Mouse (Mus musculus): ENCODE measurements around the gene Rab9. TPM values are rescaled to one million over a fixed set of nuclear protein-coding genes. Genes with fewer than 3 reads are reported as not detected.

Gene Rab9
- polyA plus RNA-seq, 1 experiment from 2014 or later: 53.6 TPM

DNA sequence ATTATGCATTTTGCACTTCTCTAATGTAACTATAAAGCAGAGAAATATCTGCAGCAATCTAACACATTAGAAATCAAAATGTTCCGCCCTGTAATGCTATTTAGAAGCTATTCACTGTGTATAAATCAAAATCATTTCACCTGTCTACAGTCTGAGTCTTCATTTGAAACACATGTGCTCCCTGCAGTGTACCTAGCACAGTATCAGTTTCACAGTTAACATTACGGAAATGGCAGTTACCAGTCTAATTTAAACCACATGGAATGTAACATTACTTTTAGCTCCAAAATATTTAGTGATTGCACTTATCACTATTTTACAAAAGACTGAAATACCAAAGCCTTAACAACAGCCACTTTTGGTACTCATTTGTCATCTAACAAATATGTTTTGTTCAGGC is 44.9 kb downstream of the Rab9 start:
- no peak for DNase-seq (ENCODE audit: low spot score)
- WGBS: 94% methylated on average over 2 of the region's 2 CpGs

DNA sequence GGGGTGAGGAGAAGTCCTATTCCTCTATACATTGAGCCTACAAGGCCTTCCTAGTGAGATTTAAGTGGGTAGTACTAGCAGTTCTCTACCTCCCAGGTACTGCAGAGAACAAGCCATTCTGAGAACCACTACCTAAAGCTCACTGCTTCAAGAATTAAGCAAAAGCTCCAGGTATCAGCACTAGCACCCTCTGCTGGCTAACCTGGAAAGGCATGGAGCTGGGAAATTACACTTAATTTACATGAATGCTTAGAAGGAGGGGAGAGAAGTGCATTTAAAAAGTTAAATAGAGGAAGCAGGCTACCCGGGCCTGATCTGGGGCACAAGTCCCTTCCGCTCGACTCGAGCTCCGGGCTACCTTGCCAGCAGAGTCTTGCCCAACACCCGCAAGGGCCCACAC is 63.5 kb downstream of the Rab9 start:
- 77% methylated on average over 5 of the region's 6 CpGs for WGBS
- ATAC-seq (replicated peaks; ENCODE audit: low FRiP score): no peak
- Histone ChIP-seq H3K36me3 (ENCODE audit: control insufficient read depth, insufficient read depth, low read length) (no peaks in the 10 kb centered on the region), H3K4me1 (replicated peaks; ENCODE audit: control insufficient read depth, insufficient read depth, low read length) (no peaks in the 10 kb centered on the region), H3K4me3 (ENCODE audit: low read depth, low read length) (no peak overlapping the region), H3K4me2 (ENCODE audit: low read depth, low read length, severe bottlenecking) (no peak overlapping the region), H3K9me3 (ENCODE audit: control insufficient read depth, low read length) (no peaks in the 10 kb centered on the region), H3K27me3 (ENCODE audit: control insufficient read depth, insufficient read depth, low read length) (peaks cover 2% of the 10 kb centered on the region; the same call in 1 of the 2 replicates), H3K9ac (ENCODE audit: low read length) (no peak overlapping the region), H3K27ac (ENCODE audit: low read depth, low read length) (no peak overlapping the region)
- no peak for DNase-seq (ENCODE audit: low spot score)

More for the DNA sequence above, 44.9 kb downstream of the Rab9 start:
- H3K9me3 ChIP-seq (ENCODE audit: control insufficient read depth, low read length): no peaks in the 10 kb centered on the region
- no peaks in the 10 kb centered on the region; the same call in 1 of the 2 replicates for H3K36me3 ChIP-seq (ENCODE audit: control insufficient read depth, insufficient read depth, low read length)
- no peak overlapping the region for H3K27ac ChIP-seq (ENCODE audit: low read depth, low read length)
- ATAC-seq (replicated peaks; ENCODE audit: low FRiP score): no peak
- no peaks in the 10 kb centered on the region for H3K4me1 ChIP-seq (replicated peaks; ENCODE audit: control insufficient read depth, insufficient read depth, low read length)
- no peak overlapping the region for H3K9ac ChIP-seq (ENCODE audit: low read length)
- no peak overlapping the region for H3K4me2 ChIP-seq (ENCODE audit: low read depth, low read length, severe bottlenecking)
- H3K4me3 ChIP-seq (ENCODE audit: low read depth, low read length): no peak overlapping the region
- H3K27me3 ChIP-seq (ENCODE audit: control insufficient read depth, insufficient read depth, low read length): peaks cover 2% of the 10 kb centered on the region

DNA sequence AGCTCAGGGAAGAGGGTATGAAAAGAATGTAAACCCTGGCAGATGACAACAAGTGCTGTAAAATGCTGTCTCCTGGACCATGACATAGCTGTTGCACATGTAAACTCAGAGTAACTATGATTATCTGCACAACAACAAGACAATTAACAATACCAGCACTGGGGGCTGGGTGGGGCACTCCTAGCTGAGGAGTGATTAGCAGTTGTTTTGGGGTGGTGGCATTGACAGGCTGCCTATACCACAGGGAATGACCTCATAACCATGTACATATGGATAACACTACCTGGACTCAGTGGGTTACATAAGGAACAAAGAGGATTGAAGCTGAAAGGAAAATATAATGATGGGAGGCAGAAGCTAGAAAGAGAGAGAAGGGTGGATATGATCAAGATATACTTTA is 71.8 kb downstream of the Rab9 start:
- Histone ChIP-seq H3K4me1 (replicated peaks; ENCODE audit: control insufficient read depth, insufficient read depth, low read length) (no peaks in the 10 kb centered on the region), H3K9ac (ENCODE audit: low read length) (no peak overlapping the region), H3K4me2 (ENCODE audit: low read depth, low read length, severe bottlenecking) (no peak overlapping the region), H3K27me3 (ENCODE audit: control insufficient read depth, insufficient read depth, low read length) (peaks cover 7% of the 10 kb centered on the region), H3K36me3 (ENCODE audit: control insufficient read depth, insufficient read depth, low read length) (no peaks in the 10 kb centered on the region), H3K27ac (ENCODE audit: low read depth, low read length) (no peak overlapping the region), H3K4me3 (ENCODE audit: low read depth, low read length) (no peak overlapping the region), H3K9me3 (ENCODE audit: control insufficient read depth, low read length) (no peaks in the 10 kb centered on the region)
- no peak for DNase-seq (ENCODE audit: low spot score)
- no peak for ATAC-seq (replicated peaks; ENCODE audit: low FRiP score)

Other genes starting within 250 kb of the Rab9 start
- 97.7 and 104 TPM in 2 replicates for gene Gpm6b, start 241.0 kb downstream of the Rab9 start, polyA plus RNA-seq (2014; fragmentation: Nextera tagmentation; extraction: Ambion mirVana)
- gene Trappc2, start 39.3 kb downstream of the Rab9 start, polyA plus RNA-seq (2014; fragmentation: Nextera tagmentation; extraction: Ambion mirVana): 37.0 and 37.2 TPM in 2 replicates
- gene Ofd1, start 39.2 kb downstream of the Rab9 start, polyA plus RNA-seq (2014; fragmentation: Nextera tagmentation; extraction: Ambion mirVana): 7.3 and 8.9 TPM in 2 replicates
- gene Tceanc, start 38.7 kb upstream of the Rab9 start, polyA plus RNA-seq (2014; fragmentation: Nextera tagmentation; extraction: Ambion mirVana): 14.5 and 16.0 TPM in 2 replicates
- 7.2 and 7.5 TPM in 2 replicates for gene Egfl6, start 105.9 kb upstream of the Rab9 start, polyA plus RNA-seq (2014; fragmentation: Nextera tagmentation; extraction: Ambion mirVana)